Mouse (Mus musculus) B cell, adult (primary cell): ENCODE data around the gene Defa25. TPM values are rescaled to one million over a fixed set of nuclear protein-coding genes. Genes with fewer than 3 reads are reported as not detected.

Source experiments
- total RNA-seq: library from RNA; stranded (reverse); gene quantifications from 4 replicates; pipeline ENCODE4 v1.2.4, GENCODE M21; 2023; ENCODE audit not compliant: inconsistent age

The Defa25 gene
- total RNA-seq, result not detected in 4 replicates

GRCm38 (mm10) chr8:21084142-21084541 is at the start of gene Defa25:
TSS of gene Defa25 (plus strand) at chr8:21084442.

GRCm38 (mm10) chr8:21054747-21055146 is 29.5 kb upstream of the Defa25 start, which contains the start of gene Defa23:
TSS of gene Defa23 (plus strand) at chr8:21055047.

GRCm38 (mm10) chr8:21064738-21065137 is 19.5 kb upstream of the Defa25 start, which contains the start of gene Defa35:
TSS of gene Defa35 (plus strand) at chr8:21065038.

GRCm38 (mm10) chr8:21095950-21096349 is 11.7 kb downstream of the Defa25 start, which contains the start of gene Gm14851:
TSS of gene Gm14851 (minus strand) at chr8:21096050.

GRCm38 (mm10) chr8:21134342-21134741 is 50.1 kb downstream of the Defa25 start, which contains the start of gene Defa30:
TSS of gene Defa30 (plus strand) at chr8:21134642.

Other genes with a start within 250 kb of the Defa25 start
- not detected in 4 replicates for gene Defb33, start 191.8 kb upstream of the Defa25 start, total RNA-seq
- gene Gm15056, start 181.8 kb upstream of the Defa25 start, total RNA-seq, result not detected in 4 replicates
- gene Gm6040, start 162.4 kb upstream of the Defa25 start, total RNA-seq, result not detected in 4 replicates
- not detected in 4 replicates for gene AY761185, start 139.7 kb upstream of the Defa25 start, total RNA-seq
- gene Defa21, start 58.9 kb upstream of the Defa25 start, total RNA-seq, result not detected in 4 replicates
- not detected in 4 replicates for gene Defa23, start 29.4 kb upstream of the Defa25 start, total RNA-seq
- gene Defa35, start 19.4 kb upstream of the Defa25 start, total RNA-seq, result not detected in 4 replicates
- gene Gm14851, start 11.6 kb downstream of the Defa25 start, total RNA-seq, result not detected in 4 replicates
- not detected in 4 replicates for gene Defa30, start 50.2 kb downstream of the Defa25 start, total RNA-seq
- not detected in 4 replicates for gene Defa22, start 77.8 kb downstream of the Defa25 start, total RNA-seq
- gene Defa31, start 107.2 kb downstream of the Defa25 start, total RNA-seq, result not detected in 4 replicates
- not detected in 4 replicates for gene Gm15293, start 117.1 kb downstream of the Defa25 start, total RNA-seq
- gene Gm15292, start 165.3 kb downstream of the Defa25 start, total RNA-seq, result not detected in 4 replicates
- gene Defa27, start 231.1 kb downstream of the Defa25 start, total RNA-seq, result not detected in 4 replicates
- gene Defa29, start 242.6 kb downstream of the Defa25 start, total RNA-seq, result not detected in 4 replicates